Mouse (Mus musculus) lung, postnatal 0 days (tissue): ENCODE measurements around the gene Auh.
A peak's percentile ranks its signal among the peaks of the same experiment; 100 is the strongest.

ENCODE experiments used
- CTCF ChIP-seq: IDR thresholded peaks from 2 replicates; pipeline ENCODE4 v1.5.1; 2016; ENCODE audit warnings: antibody characterized with exemption, mild to moderate bottlenecking
- EP300 ChIP-seq: IDR thresholded peaks from 2 replicates; pipeline ENCODE4 v1.6.1; 2016; ENCODE audit warnings: antibody characterized with exemption, mild to moderate bottlenecking, control low read depth

- peak; percentile 64 for TF ChIP-seq EP300
- no peak for TF ChIP-seq CTCF
These were observed 71.1 kb downstream of the Auh start for GRCm38 (mm10) chr13:52858373-52858772.
